Mouse (Mus musculus): ENCODE results near the gene Sema6c. TPM values are rescaled to one million over a fixed set of nuclear protein-coding genes. Genes with fewer than 3 reads are reported as not detected.
"Not testable (repeated sequence)": the region's sequence is repeated elsewhere in the genome, so short reads cannot be mapped to it uniquely, and the experiment has no call there.

Gene Sema6c
- polyA plus RNA-seq, 1 experiment from 2014 or later, result 2.6 TPM

GRCm38 (mm10) chr3:95130081-95130480, 30.2 kb upstream of the Sema6c start:
- Histone ChIP-seq H3K27ac (ENCODE audit: low read length) (no peak overlapping the region), H3K27me3 (ENCODE audit: control insufficient read depth, insufficient read depth, low read length) (no peaks in the 10 kb centered on the region), H3K4me2 (ENCODE audit: low read depth, low read length) (no peak overlapping the region), H3K4me1 (ENCODE audit: control insufficient read depth, insufficient read depth, low read length) (peaks cover 10% of the 10 kb centered on the region), H3K36me3 (ENCODE audit: control insufficient read depth, insufficient read depth, low read length) (no peaks in the 10 kb centered on the region), H3K4me3 (replicated peaks; ENCODE audit: low read length) (no peak overlapping the region), H3K9ac (ENCODE audit: low read length) (no peak overlapping the region), H3K9me3 (replicated peaks; ENCODE audit: control insufficient read depth, low read length) (no peaks in the 10 kb centered on the region)
- WGBS, result 80% methylated on average over 5 of the region's 5 CpGs
- ATAC-seq (ENCODE audit: insufficient read depth, low FRiP score), result no peak

DNA sequence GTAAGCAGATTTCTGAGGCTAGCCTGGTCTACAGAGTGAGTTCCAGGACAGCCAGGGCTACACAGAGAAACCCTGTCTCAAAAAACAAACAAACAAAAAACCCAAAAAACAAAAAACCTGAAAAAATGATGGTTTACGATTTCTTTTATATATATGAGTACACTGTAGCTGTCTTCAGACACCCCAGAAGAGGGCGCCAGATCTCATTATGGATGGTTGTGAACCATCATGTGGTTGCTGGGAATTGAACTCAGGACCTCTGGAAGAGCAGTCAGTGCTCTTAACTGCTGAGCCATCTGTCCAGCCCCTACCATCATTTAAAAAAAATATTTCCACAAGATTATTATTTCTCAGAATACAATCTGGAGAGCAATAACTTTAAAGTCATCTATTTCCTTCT, 27.9 kb upstream of the Sema6c start:
- WGBS, result 93% methylated on average over 2 of the region's 2 CpGs
- H3K9ac ChIP-seq (ENCODE audit: low read length); H3K36me3 ChIP-seq (ENCODE audit: control insufficient read depth, insufficient read depth, low read length); ATAC-seq (ENCODE audit: insufficient read depth, low FRiP score); H3K27me3 ChIP-seq (ENCODE audit: control insufficient read depth, insufficient read depth, low read length); H3K4me3 ChIP-seq (replicated peaks; ENCODE audit: low read length); H3K9me3 ChIP-seq (replicated peaks; ENCODE audit: control insufficient read depth, low read length); H3K4me2 ChIP-seq (ENCODE audit: low read depth, low read length); H3K27ac ChIP-seq (ENCODE audit: low read length): not testable (repeated sequence)
- H3K4me1 ChIP-seq (ENCODE audit: control insufficient read depth, insufficient read depth, low read length), result peaks cover 12% of the 10 kb centered on the region

- 54% methylated on average over 11 of the region's 11 CpGs for WGBS
Observed at GRCm38 (mm10) chr3:95133176-95133575, 27.1 kb upstream of the Sema6c start.

GRCm38 (mm10) chr3:95133680-95134101, 26.6 kb upstream of the Sema6c start, which contains the start of the genes Scnm1 and Lysmd1:
TSS of gene Scnm1 (minus strand) at chr3:95134011.
TSS of gene Lysmd1 (plus strand) at chr3:95134088.
- H3K4me1 ChIP-seq (ENCODE audit: control insufficient read depth, insufficient read depth, low read length), result peaks cover 12% of the 10 kb centered on the region
- ATAC-seq (ENCODE audit: insufficient read depth, low FRiP score), result peak; percentile 92
- H3K27ac ChIP-seq (ENCODE audit: low read length), result peak within 1 kb of the TSS; percentile 65
- no peaks in the 10 kb centered on the region for H3K36me3 ChIP-seq (ENCODE audit: control insufficient read depth, insufficient read depth, low read length)
- H3K9ac ChIP-seq (ENCODE audit: low read length), result peak within 1 kb of the TSS; percentile 90
- peak within 1 kb of the TSS; percentile 83 for H3K4me3 ChIP-seq (replicated peaks; ENCODE audit: low read length)
- peak within 1 kb of the TSS; percentile 84 for H3K4me2 ChIP-seq (ENCODE audit: low read depth, low read length)
- no peaks in the 10 kb centered on the region for H3K9me3 ChIP-seq (replicated peaks; ENCODE audit: control insufficient read depth, low read length)
- WGBS, result under 1% methylated on average over 20 of the region's 20 CpGs
- no peaks in the 10 kb centered on the region for H3K27me3 ChIP-seq (ENCODE audit: control insufficient read depth, insufficient read depth, low read length)

More at GRCm38 (mm10) chr3:95133176-95133575, 27.1 kb upstream of the Sema6c start:
- no peaks in the 10 kb centered on the region for H3K27me3 ChIP-seq (ENCODE audit: control insufficient read depth, insufficient read depth, low read length)
- peak overlapping the region; percentile 83 for H3K4me3 ChIP-seq (replicated peaks; ENCODE audit: low read length)
- H3K27ac ChIP-seq (ENCODE audit: low read length), result peak overlapping the region; percentile 65; the same call in 1 of the 2 replicates
- peak overlapping the region; percentile 90 for H3K9ac ChIP-seq (ENCODE audit: low read length)
- H3K4me1 ChIP-seq (ENCODE audit: control insufficient read depth, insufficient read depth, low read length), result peaks cover 12% of the 10 kb centered on the region
- no peak for ATAC-seq (ENCODE audit: insufficient read depth, low FRiP score)
- H3K9me3 ChIP-seq (replicated peaks; ENCODE audit: control insufficient read depth, low read length), result no peaks in the 10 kb centered on the region
- peak overlapping the region; percentile 84 for H3K4me2 ChIP-seq (ENCODE audit: low read depth, low read length)
- no peaks in the 10 kb centered on the region for H3K36me3 ChIP-seq (ENCODE audit: control insufficient read depth, insufficient read depth, low read length)

- WGBS, result no CpG with 5 or more reads among the region's 12 CpGs
- H3K9me3 ChIP-seq (replicated peaks; ENCODE audit: control insufficient read depth, low read length); H3K27ac ChIP-seq (ENCODE audit: low read length); H3K36me3 ChIP-seq (ENCODE audit: control insufficient read depth, insufficient read depth, low read length); H3K27me3 ChIP-seq (ENCODE audit: control insufficient read depth, insufficient read depth, low read length); H3K4me2 ChIP-seq (ENCODE audit: low read depth, low read length); H3K9ac ChIP-seq (ENCODE audit: low read length): not testable (repeated sequence)
- peaks cover 12% of the 10 kb centered on the region for H3K4me1 ChIP-seq (ENCODE audit: control insufficient read depth, insufficient read depth, low read length)
- ATAC-seq (ENCODE audit: insufficient read depth, low FRiP score), result peak; percentile 21; the same call in 1 of the 2 replicates
- peak overlapping the region; percentile 83; the same call in 1 of the 2 replicates for H3K4me3 ChIP-seq (replicated peaks; ENCODE audit: low read length)
Observed at GRCm38 (mm10) chr3:95134133-95134532, 26.1 kb upstream of the Sema6c start.

DNA sequence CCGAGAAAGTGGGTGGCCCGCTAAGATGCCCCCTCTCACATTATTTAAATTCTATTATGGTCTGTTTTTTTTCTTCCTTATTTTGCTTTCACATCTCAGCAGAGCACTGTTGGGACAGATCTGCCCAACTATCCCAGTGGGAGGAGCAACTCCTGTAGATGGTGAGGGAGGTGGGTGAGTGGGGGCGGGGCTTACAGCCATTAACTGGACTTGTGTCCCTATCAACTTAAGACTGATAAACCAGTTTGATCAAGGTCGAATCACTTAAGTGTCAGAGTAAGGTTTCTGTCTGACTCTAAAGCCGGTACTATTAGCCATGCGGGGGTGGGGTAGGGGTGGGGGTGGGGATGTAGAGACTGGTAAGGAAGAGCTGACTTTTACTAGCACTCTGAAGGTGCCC, 25.2 kb upstream of the Sema6c start:
- Histone ChIP-seq H3K4me2 (ENCODE audit: low read depth, low read length) (peak overlapping the region; percentile 57), H3K4me3 (replicated peaks; ENCODE audit: low read length) (peak overlapping the region; percentile 41), H3K36me3 (ENCODE audit: control insufficient read depth, insufficient read depth, low read length) (0 out of 2 replicates have a peak, but pooled peaks cover 6% of the 10 kb centered on the region), H3K27ac (ENCODE audit: low read length) (peak overlapping the region; percentile 49; the same call in 1 of the 2 replicates), H3K27me3 (ENCODE audit: control insufficient read depth, insufficient read depth, low read length) (no peaks in the 10 kb centered on the region), H3K9ac (ENCODE audit: low read length) (peak overlapping the region; percentile 62), H3K9me3 (replicated peaks; ENCODE audit: control insufficient read depth, low read length) (no peaks in the 10 kb centered on the region), H3K4me1 (ENCODE audit: control insufficient read depth, insufficient read depth, low read length) (peaks cover 12% of the 10 kb centered on the region)
- peak; percentile 53; the same call in 1 of the 2 replicates for ATAC-seq (ENCODE audit: insufficient read depth, low FRiP score)
- 18% methylated on average over 6 of the region's 6 CpGs for WGBS

GRCm38 (mm10) chr3:95135433-95136052, 24.7 kb upstream of the Sema6c start:
- Histone ChIP-seq H3K4me1 (ENCODE audit: control insufficient read depth, insufficient read depth, low read length) (peaks cover 12% of the 10 kb centered on the region), H3K4me2 (ENCODE audit: low read depth, low read length) (peak overlapping the region; percentile 57), H3K9me3 (replicated peaks; ENCODE audit: control insufficient read depth, low read length) (no peaks in the 10 kb centered on the region), H3K27me3 (ENCODE audit: control insufficient read depth, insufficient read depth, low read length) (no peaks in the 10 kb centered on the region), H3K36me3 (ENCODE audit: control insufficient read depth, insufficient read depth, low read length) (0 out of 2 replicates have a peak, but pooled peaks cover 6% of the 10 kb centered on the region), H3K9ac (ENCODE audit: low read length) (peak overlapping the region; percentile 39; the same call in 1 of the 2 replicates), H3K27ac (ENCODE audit: low read length) (peak overlapping the region; percentile 49), H3K4me3 (replicated peaks; ENCODE audit: low read length) (peak overlapping the region; percentile 41)
- 74% methylated on average over 7 of the region's 7 CpGs for WGBS
- no peak for ATAC-seq (ENCODE audit: insufficient read depth, low FRiP score)

DNA sequence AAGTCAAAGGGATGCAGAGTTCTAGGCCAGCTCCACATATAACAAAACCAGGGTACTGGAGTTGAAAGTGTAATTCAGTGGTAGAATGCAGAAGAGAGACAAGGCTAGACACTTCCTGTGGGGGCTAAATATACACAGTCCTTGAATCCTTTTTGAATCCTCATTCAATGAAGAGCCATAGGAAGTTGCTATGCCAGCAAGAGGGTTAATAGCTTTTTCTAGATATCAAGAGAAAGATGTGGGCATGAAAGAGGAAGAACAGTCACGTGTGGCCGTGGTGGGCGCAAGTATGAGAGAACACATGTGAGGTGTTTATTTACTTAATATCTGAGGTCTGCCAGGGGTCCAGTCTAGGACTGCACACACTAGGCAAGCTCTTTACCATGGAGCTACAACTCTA, 23.9 kb upstream of the Sema6c start:
- Histone ChIP-seq H3K9ac (ENCODE audit: low read length) (no peak overlapping the region), H3K27ac (ENCODE audit: low read length) (no peak overlapping the region), H3K4me1 (ENCODE audit: control insufficient read depth, insufficient read depth, low read length) (peaks cover 12% of the 10 kb centered on the region), H3K4me3 (replicated peaks; ENCODE audit: low read length) (no peak overlapping the region), H3K36me3 (ENCODE audit: control insufficient read depth, insufficient read depth, low read length) (0 out of 2 replicates have a peak, but pooled peaks cover 6% of the 10 kb centered on the region), H3K4me2 (ENCODE audit: low read depth, low read length) (no peak overlapping the region), H3K9me3 (replicated peaks; ENCODE audit: control insufficient read depth, low read length) (no peaks in the 10 kb centered on the region), H3K27me3 (ENCODE audit: control insufficient read depth, insufficient read depth, low read length) (no peaks in the 10 kb centered on the region)
- 84% methylated on average over 3 of the region's 3 CpGs for WGBS
- ATAC-seq (ENCODE audit: insufficient read depth, low FRiP score), result no peak

DNA sequence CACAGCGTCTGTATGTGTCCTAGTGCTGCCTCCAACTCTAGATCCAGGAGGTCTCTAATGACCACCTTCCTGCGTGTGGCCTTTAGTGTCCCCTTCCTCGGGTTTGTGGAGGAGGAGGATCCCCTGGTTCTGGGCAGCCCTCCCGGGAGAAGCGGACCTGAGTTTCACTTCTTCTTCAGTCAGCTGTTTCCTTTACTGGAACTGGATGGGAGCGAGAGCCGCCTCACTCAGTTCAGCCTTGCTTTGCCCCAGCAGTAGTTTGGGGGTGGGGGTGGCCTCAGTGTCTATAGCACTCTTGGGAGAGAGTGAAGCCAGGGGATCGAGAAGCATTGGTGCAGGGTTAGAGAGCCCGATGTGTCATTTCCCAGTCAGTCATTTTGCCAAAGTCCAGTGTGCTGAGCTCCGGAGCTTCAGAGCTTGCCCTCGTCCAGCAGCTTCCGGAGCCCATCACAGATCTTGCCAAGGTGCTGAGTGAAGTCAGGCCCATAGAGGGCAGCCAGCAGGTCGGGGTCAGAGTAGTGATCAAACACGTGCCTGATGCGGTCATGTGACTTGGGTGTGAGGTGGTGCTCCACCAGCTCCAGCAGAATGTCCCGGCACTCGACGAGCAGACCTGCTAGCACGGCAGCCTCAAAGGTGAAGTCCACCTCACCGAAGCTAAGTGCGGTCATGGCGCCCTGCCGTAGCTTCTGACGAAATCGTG, 20.5 kb upstream of the Sema6c start:
- ATAC-seq (ENCODE audit: insufficient read depth, low FRiP score), result no peak
- Histone ChIP-seq H3K9ac (ENCODE audit: low read length) (no peak overlapping the region), H3K27ac (ENCODE audit: low read length) (no peak overlapping the region), H3K4me2 (ENCODE audit: low read depth, low read length) (no peak overlapping the region), H3K4me3 (replicated peaks; ENCODE audit: low read length) (no peak overlapping the region), H3K27me3 (ENCODE audit: control insufficient read depth, insufficient read depth, low read length) (no peaks in the 10 kb centered on the region), H3K9me3 (replicated peaks; ENCODE audit: control insufficient read depth, low read length) (no peaks in the 10 kb centered on the region), H3K36me3 (ENCODE audit: control insufficient read depth, insufficient read depth, low read length) (0 out of 2 replicates have a peak, but pooled peaks cover 6% of the 10 kb centered on the region), H3K4me1 (ENCODE audit: control insufficient read depth, insufficient read depth, low read length) (peaks cover 6% of the 10 kb centered on the region; the same call in 1 of the 2 replicates)
- 65% methylated on average over 25 of the region's 25 CpGs for WGBS

Data from stomach, embryonic 16.5 days (tissue).